14 mouse cellular contexts compared by ENCODE assay signal in genomic region chr1:73952598-73952997, GRCm38 (mm10).
"Had no signal": no experiment of that assay in that cellular context is flagged by ENCODE, and none has a peak within 500 bp of the region (broad histone marks: within the 10 kb centered on the region; RNA-seq: fewer than 3 reads in every experiment).

No protein-coding gene starts in this region.

- H3K9ac ChIP-seq: limb, embryonic 13.5 days; liver, embryonic 15.5 days; midbrain, embryonic 15.5 days; neural tube, embryonic 13.5 days had no signal

- ATAC-seq: lung, postnatal 0 days; midbrain, embryonic 15.5 days had no signal

- DNase-seq: kidney, adult 9 months; kidney, postnatal 36 days; lung, adult 2 months; lung, postnatal 36 days; right cerebral cortex, adult 18-20 months; right cerebral cortex, postnatal 25 days; thymus, postnatal 36 days had no signal

- H3K9me3 ChIP-seq: limb, embryonic 13.5 days; liver, embryonic 15.5 days; midbrain, embryonic 15.5 days; neural tube, embryonic 13.5 days had no signal

- H3K27me3 ChIP-seq: limb, embryonic 13.5 days; liver, embryonic 15.5 days; midbrain, embryonic 15.5 days; neural tube, embryonic 13.5 days had no signal

- H3K4me2 ChIP-seq: limb, embryonic 13.5 days; liver, embryonic 11.5 days; liver, embryonic 15.5 days; midbrain, embryonic 15.5 days; neural tube, embryonic 13.5 days had no signal

- H3K36me3 ChIP-seq: midbrain, embryonic 15.5 days had no signal

- H3K4me3 ChIP-seq: limb, embryonic 13.5 days; liver, embryonic 15.5 days; midbrain, embryonic 15.5 days; neural tube, embryonic 13.5 days had no signal

- H3K27ac ChIP-seq: kidney, postnatal 0 days; limb, embryonic 13.5 days; liver, embryonic 15.5 days; midbrain, embryonic 15.5 days; neural tube, embryonic 13.5 days had no signal
